Mouse (Mus musculus): ENCODE data around the gene Nod2.
"Not testable (repeated sequence)": the region's sequence is repeated elsewhere in the genome, so short reads cannot be mapped to it uniquely, and the experiment has no call there.

Nod2 gene

DNA sequence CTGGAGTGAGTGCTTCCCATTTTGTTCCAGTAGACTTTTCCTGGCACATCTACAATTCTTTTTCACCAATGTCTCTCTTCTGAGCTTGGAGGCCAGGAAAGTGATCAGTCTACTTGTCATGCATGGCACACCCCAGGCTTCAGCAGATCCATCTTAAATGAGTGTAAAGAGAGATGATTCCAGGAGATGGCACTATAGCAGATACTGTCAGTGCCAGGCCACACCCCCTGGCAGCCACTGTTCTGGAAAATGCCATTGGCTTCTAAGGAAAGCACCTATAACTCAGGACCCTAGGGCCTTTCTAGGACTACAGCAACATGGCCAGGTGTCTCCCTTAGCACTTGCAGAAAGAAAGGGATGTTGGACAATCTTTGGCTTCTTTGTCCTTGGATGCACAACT lies 16.0 kb upstream of the Nod2 start:
- no peak for DNase-seq (ENCODE audit: low spot score)

DNA sequence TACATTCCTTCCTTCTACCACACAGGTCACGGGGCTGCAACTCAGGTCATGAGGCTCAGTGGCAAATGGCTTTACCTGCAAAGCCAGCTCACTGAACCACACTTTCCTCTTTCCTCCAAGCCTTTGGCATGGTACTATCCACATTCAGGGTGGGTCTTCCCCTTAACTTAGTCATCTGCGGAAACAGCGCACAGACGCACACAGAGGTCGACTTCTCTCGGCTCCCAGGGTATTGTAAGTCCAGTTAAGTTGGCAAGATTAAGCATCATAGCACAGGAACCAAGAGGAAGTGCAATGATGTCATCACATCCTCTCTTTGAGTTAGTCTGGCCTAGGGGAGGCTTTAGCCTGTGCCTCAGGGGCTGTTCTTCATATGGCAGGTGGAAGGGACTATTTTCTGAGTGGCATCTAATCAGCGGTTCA lies 13.8 kb upstream of the Nod2 start:
- no peak for DNase-seq (ENCODE audit: low spot score)

DNA sequence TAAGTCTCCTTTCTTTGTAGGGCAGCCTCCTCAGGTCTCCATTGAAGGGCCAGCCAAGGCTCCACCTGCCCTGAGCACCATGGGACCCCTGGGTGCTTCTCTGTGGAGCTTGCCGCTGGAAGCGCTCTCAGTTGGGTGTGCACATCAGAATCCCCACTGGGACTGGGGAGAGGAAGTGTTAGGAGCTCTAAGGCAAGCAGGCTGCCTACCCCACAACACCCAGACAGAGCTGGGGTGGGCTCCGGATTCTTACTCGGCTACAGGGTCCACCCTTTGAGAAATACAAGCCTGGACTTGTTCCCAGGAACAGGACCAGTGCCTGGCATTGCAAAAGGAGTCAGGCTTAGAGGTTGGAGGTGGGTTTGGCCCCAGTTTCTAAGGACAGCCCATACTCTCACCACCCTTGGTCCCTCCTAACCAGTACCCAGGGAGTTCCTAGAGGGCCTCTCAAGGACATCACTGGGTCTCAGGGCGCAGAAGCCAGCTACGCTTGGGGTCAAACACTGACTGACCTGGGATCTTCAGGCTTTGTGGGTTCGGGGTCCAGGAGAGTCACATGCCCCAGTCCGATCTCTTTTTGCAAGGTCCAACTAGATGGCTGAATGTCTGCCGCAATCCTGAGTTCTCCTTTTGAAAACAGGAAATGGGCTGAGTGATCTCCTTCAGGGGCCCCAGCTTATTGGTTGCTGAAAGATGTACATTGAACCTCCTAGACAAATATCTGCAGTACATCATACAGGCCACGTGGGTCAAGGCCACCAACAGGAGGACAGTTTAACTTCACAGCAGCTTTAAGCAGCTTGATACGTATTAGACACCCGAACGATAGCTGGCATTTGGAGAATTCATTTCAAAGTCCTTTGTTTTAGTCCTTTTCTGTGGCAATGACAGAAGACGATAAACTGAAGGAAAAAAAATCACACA lies 11.4 kb upstream of the Nod2 start, which contains the start of gene Snx20:
Snx20 (minus strand) TSS at position 655 of the 924 bp plus-strand sequence.
- no peak for DNase-seq (ENCODE audit: low spot score)

DNA sequence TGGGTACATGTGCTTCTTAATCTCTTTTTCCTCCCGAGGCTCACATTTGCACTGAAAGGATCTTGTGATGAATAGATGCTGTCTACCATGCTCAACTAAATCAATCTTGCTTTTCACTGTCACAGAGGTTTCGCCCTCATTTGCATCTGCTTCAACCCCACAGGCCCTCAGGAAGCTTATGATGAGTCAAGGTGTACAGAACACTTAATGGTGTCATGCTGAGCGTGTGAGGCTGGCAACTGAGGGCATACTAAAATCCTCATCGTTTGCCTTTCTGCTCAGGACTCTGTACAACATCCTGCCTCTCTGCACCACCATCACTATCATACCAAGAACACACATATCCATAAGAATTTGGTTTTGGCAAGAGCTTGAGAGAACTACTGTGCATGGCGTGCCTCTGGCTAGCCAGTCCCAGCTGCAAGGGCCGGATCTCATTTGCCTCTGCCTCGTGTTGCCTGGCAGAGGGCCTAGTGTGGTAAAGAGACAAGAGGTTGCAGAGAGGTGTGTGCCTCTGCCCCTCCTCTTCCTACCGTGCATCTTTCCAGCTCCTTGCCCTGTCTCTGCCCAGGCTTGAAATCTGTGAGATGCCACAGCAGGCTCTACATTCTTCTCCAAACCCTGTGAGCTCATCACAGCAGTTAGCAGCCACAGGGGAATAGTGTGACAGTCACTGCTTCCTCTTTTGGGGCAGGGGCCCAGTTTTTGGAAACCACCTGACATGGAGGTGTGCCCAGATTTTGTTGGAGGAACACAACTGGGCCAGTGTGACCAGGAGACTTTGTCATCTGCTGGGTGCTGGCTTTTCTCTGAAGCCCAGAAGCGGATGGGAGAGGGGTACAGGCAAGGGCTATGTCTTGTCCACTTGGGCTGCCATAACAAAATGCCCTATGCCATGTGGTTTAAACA lies 9.8 kb upstream of the Nod2 start:
- no peak for DNase-seq (ENCODE audit: low spot score)

DNA sequence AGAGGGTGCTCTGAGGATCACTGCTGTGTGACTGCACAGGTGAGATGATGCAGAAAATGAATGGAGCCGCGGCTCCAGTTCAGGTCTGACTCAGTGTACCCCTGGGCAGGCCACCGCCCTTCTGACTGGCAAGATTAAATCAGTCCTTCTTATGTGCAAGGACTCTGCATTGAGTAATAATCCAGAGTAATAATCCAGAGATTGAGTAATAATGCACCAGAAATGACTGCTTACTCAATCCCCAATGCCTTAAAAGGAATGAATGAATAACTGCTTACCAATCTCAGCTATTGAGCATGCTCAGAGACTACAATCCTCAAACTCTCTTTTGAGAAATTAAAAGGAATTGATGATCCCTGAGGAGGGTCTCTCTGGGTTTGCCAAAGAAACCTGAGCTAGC lies 8.2 kb upstream of the Nod2 start:
- no peak for DNase-seq (ENCODE audit: low spot score)

DNA sequence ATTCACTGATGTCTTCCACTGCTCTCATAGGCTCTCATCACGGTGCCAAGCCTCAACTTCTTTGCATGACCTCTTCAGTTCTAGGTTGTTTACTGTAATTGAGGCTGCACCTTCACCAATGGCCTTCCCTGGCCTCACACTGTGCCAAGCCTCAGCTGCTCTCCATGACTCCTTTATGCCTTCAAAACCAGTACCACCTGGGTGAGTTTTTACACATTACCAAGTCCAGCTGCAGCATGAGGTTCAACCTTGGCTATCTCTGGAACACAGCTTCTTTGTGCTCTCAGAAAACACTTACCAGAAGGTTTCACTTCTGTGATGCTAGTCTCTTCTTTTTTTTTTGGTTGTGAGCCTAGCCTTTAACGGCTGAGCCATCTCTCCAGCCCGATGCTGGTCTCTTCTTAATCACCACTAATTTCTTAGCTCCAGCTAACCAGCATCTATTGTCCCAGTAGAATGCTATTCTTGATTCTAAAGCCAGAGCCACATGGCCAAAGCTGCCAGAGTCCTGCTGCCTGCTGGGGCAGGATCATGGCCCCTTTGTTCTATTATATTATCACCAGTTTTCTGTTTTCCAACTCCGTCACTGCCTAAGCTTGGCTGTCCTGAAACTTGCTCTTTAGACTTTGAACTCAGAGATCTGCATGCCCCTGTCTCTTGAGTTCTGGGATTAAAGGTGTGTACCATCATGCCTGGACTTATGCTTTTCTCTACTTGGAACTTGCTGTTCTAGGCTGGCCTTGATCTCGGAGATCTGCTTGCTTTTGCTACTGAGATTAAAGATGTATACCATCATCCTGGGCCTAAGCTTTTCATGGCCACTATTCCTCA lies 4.2 kb upstream of the Nod2 start:
- no peak for DNase-seq (ENCODE audit: low spot score)

DNA sequence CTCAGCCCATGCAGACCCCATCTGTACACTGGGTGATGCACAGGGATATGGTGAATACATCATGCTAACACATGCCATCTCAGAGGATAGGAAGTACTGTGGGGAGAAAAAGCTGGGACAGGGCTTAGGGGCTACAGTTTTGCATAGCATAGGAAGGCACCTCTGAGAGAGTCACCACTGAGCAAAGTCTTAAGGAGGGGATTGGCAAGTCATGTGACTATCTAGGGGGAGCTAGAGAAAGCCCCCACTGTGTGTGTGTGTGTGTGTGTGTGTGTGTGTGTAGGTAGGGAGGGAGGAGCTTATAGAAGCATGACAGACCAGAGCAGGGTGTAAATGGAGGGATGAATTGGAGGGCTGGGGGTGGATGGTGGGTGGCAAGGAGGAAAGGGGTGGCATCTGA lies 1.2 kb downstream of the Nod2 start:
- no peak for DNase-seq (ENCODE audit: low spot score)

DNA sequence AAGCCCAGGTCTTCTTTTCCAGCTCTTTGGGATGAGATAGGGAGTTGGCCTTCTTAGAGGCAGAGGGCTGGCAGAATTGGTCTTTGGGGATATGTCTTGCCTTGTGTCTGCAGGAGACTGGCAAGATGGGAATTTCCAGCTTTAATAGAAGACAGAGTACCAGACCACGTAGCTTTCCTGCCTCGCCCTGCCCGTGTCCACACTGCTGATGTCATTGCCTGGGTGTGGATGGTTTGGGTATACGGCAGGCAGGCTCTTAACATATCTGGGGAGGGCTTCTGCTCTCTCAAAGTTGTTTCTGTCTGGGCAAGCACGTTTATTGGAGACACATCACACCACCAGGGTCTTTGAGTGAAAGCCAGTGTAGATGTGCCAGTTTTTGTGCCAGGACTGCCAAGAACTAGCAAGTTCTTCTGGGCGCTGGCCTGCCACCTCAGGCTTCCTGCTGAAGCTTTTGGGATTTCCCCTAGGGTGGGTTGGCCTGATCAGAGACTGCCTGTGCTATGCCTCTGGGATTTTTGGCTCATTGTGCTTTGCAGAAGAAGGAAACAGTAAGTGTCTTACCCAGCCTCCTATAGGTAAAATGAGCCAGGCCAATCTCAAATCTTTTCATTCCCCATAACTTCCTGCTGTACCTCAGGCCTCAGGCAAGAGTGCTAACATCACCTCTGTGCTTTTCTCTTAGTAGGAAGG lies 3.0 kb downstream of the Nod2 start:
- no peak for DNase-seq (ENCODE audit: low spot score)

DNA sequence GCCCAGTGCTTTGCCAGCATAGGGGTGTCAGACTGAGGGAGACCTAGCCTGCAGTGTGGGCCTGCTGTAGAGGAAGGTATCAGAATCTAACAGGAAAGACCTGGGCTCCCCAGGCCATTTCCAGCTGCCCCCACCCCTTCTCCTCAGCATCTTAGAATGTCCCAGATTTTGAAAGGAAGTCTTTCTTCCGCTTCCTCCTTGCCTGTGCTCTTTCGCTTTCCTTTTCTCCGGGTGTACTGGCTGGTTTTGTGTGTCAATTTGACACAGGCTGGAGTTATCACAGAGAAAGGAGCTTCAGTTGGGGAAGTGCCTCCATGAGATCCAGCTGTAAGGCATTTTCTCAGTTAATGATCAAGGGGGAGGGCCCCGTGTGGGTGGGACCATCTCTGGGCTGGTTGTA lies 4.0 kb downstream of the Nod2 start:
- DNase-seq (ENCODE audit: low spot score), result not testable (repeated sequence)

DNA sequence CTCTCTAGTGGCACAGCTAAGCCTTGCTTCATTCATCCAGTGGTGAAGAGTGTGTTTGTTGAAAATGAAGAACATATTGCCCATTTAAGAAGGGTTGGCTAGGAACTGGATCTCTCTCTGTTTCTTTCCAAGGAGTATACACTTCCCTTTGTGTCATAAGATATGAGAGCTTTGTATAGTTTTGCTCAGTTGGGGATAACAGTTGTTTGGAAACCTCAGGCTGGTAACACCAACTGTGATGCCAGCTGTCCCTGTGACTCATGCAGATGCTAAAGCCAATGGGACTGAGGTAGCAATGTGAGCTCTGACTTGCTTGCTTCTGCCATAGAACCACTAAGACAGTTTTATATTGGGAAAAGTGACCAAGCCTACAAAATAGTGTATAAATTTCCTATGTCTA lies 8.2 kb downstream of the Nod2 start:
- DNase-seq (ENCODE audit: low spot score), result no peak

DNA sequence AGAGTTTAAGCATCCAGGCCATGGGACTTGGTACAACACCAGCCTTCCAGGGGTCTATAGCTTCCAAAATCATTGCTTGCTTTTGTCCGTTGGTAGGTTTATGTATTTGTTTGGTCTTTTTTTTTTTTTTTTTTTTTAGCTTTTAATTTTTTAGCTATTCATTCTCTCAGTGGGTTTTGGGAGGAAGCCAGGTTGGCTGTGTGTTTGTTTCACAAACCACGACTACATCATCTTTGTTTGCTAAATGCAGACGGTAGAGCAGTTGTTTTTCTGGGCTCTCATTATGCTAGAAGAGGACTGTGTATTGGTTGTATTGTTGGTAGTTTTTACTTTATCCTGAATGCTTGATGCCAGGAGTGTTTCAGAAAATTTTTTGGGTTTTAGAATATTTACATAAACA lies 12.8 kb downstream of the Nod2 start:
- no peak for DNase-seq (ENCODE audit: low spot score)

DNA sequence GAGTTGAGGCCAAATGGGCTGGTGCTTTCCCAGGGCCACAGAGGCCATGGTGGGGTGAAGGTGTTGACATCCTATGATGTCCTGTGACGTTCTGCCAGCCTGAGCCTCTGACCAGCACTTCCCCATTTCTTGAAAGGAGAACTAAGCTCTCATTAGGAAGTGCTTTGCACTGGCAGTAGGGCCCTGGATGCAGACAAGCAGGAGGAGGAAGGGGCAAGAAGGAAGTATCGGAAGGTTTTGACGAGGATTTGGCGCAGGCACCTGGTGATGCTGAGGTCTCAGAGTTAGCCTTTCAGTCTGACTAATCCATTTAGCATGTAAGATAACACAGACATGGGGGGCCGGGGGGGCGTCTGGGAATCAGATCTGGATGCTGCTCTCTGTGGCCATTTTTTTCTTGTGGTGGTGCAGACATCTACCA lies 15.3 kb downstream of the Nod2 start:
- no peak for DNase-seq (ENCODE audit: low spot score)

DNA sequence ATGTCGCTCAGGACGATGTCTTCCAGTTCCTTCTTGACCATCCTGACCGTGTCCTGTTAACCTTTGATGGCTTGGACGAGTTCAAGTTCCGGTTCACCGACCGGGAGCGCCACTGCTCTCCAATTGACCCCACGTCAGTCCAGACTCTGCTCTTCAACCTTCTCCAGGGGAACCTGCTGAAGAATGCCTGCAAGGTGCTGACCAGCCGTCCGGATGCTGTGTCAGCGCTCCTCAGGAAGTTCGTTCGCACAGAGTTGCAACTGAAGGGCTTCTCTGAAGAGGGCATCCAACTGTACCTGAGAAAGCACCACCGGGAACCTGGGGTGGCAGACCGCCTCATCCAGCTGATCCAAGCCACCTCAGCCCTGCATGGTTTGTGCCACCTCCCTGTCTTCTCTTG lies 17.0 kb downstream of the Nod2 start:
- no peak for DNase-seq (ENCODE audit: low spot score)

DNA sequence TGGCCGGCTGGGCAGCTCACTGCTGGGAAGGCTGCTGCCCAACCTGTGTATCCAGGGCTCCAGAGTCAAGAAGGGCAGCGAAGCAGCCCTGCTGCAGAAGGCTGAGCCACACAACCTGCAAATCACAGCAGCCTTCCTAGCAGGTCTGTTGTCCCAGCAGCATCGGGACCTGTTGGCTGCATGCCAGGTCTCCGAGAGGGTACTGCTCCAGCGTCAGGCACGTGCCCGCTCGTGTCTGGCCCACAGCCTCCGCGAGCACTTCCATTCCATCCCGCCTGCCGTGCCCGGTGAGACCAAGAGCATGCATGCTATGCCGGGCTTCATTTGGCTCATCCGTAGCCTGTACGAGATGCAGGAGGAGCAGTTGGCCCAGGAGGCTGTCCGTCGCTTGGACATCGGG lies 17.8 kb downstream of the Nod2 start:
- DNase-seq (ENCODE audit: low spot score), result no peak

DNA sequence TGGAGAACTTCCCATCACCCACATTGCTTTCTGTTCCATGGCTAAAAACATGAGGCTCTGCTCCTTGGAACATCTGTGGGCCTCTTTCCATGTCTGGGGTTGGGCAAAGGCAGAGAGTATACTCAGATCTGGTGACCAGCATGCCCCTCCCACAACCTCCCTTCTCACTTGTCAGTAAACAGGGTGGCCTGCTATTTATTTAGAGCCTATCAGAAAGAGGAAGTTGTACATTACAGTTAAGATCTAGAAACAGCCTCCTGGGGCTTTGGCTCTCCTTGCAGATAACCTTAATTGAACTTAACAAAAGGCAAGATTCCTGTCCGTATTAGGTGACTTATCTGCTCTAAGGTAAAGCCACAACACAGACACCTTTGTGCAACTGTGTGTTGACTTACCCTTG lies 19.3 kb downstream of the Nod2 start:
- DNase-seq (ENCODE audit: low spot score), result no peak

DNA sequence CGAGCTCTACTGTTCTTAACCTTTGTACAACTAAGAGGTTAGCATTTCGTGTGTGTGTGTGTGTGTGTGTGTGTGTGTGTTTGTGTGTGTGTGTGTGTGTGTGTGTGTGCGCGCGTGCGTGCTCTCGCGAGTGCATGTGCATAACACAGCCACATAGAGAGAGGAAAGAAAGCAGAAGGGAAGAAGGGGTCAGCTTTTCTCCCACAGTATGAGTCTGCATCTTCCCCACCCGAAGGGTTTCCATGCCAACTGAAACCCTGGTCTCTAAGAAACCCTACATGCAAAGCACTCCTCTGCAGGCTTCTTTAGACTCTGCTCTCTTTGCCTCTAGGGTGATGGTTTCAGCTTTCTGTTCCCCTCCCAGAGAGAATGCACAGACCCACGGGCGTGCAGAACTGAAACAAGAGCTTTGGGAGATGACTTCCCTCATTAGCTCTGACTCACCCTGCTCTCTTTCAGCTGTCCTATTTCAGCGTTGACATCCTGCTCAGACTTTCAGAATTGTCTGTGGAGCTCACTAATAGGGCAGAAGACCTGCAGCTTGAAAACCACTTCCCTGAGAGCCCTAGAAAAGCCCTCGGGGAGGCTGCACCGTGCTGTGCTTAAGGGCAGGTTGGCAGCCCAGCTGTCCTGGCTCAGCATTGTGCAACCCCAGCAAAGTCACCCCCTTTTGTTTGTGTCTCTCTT lies 21.4 kb downstream of the Nod2 start:
- DNase-seq (ENCODE audit: low spot score), result no peak

DNA sequence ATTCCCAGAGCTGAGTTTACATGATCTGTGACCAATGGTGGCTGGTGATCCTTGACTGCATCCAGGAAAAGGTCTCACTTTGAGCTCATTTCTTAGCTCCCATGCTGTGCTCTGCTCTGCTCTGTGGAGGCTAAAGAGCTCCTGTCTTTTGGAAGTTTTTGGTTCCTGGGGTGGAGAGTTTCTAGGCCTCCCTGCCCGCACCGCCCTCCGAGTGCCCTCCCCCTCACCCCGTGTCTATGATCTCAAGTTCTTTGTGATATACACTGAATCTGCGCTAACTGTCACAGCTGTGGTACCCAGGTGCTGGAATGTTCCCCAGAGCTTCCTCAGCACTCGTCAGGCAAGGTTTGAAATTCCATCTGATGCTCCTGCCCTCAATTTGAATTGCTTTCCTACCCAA lies 23.7 kb downstream of the Nod2 start:
- DNase-seq (ENCODE audit: low spot score), result no peak

DNA sequence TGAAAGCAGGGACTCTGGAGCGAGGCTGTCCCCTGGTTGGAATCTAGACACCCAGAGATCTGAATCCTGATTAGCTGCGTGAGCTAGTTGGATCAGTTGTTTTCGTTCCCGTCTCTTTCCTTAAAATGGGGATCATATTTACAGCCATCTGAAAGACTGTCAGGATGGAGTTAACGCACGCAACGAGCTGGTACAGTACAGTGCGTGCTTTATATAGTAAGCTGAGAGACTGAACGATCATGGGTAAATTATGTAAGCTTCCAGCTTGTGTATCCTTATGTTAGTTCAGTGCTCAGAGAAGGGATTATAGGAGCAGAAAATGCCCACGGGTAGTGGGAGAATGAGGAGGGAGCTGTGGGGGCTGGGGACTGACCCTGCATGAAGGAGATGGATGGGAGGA lies 24.5 kb downstream of the Nod2 start:
- DNase-seq (ENCODE audit: low spot score), result no peak

DNA sequence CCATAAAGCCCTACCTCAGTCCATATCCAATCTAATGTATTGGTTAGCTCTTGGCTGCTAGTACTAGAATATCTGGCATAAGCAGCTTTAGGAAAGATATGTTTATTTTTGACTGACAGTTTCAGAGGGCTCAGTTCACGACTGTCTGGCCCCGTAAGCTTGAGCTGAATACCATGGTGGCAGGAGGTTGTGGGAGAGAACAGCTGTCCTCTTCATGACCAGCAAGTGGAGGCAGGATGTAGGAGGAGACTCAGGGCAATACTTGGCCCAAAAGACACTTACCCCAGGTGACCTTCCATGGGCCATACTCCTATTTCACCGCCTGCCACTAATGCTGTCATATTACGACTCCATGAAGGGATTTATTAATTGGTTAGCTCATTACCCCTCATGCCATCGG lies 26.7 kb downstream of the Nod2 start:
- no peak for DNase-seq (ENCODE audit: low spot score)

DNA sequence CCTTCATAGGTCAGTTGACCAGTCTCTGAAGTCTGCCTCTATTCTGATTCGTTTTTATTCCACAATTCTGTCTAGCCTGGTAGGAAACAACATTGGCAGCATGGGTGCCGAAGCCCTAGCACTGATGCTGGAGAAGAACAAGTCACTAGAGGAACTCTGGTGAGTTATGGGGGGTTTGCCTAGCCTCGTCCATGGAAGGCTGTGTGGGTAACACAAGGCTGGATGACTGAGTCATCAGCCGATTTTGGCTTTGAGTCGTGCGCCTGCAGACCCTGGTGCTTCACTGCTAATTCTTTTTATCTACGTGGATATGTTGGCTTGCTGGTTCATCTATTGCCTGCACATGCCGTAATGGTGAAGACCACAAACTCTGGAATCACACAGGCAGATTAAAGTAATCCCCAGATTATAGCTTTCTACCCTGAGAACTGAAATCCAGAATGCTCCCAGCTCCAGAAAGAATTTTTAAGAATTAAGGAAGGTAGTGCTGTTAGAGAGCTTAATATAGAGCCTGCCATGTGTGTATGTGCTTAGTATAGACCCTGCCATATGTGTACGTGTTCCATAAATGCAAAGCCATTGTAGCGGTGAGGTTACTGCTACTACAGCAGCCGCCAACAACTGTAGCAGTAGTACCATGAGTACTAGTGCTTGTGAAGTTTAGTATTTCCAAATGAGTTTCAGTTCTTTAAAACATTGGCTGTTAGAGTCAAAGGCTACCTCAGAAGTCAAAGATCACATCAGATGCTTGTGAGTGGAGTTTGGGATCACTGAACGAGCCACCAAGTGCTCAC lies 28.5 kb downstream of the Nod2 start:
- DNase-seq (ENCODE audit: low spot score), result no peak
